Mouse (Mus musculus): ENCODE results near the gene Wdr24.
"Not testable (repeated sequence)": the region's sequence is repeated elsewhere in the genome, so short reads cannot be mapped to it uniquely, and the experiment has no call there.

Wdr24 gene

GRCm38 (mm10) chr17:25802825-25803517, 20.5 kb upstream of the Wdr24 start:
- ATAC-seq (ENCODE audit: insufficient number of reproducible peaks, low FRiP score, low TSS enrichment): no peak

GRCm38 (mm10) chr17:25806507-25806906, 16.9 kb upstream of the Wdr24 start:
- ATAC-seq (ENCODE audit: insufficient number of reproducible peaks, low FRiP score, low TSS enrichment): no peak

- ATAC-seq (ENCODE audit: insufficient number of reproducible peaks, low FRiP score, low TSS enrichment): not testable (repeated sequence)
Measured at GRCm38 (mm10) chr17:25807452-25807851, 16.0 kb upstream of the Wdr24 start.

GRCm38 (mm10) chr17:25808028-25808427, 15.4 kb upstream of the Wdr24 start:
- no peak for ATAC-seq (ENCODE audit: insufficient number of reproducible peaks, low FRiP score, low TSS enrichment)

- peak; percentile 78 for ATAC-seq (ENCODE audit: insufficient number of reproducible peaks, low FRiP score, low TSS enrichment)
Measured at GRCm38 (mm10) chr17:25808789-25809605, 14.4 kb upstream of the Wdr24 start, which contains the start of gene Fbxl16. TSS of gene Fbxl16 (plus strand) at chr17:25809085.

- ATAC-seq (ENCODE audit: insufficient number of reproducible peaks, low FRiP score, low TSS enrichment): peak; percentile 51
Measured at GRCm38 (mm10) chr17:25809606-25810340, 13.7 kb upstream of the Wdr24 start.

DNA sequence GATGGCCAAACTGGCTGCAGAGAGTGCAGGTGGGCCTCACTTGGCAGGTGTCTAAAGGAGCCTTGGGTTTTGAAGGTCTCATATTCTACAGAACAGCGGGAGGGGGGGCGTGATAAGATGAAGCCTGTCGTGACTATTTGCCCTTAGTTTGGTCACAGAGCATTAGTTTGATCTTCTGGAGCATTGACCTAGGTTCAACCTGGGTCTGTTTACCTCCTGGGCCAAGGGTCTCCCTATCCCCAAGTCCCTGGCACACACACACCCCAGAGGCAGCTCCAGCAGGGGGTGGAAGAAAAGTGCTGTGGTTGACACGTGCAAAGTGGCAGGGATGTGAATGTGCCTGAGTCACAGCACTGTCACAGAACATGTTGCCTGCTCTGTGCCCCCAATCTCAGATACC, 12.5 kb upstream of the Wdr24 start:
- ATAC-seq (ENCODE audit: insufficient number of reproducible peaks, low FRiP score, low TSS enrichment): no peak

GRCm38 (mm10) chr17:25813471-25813870, 10.0 kb upstream of the Wdr24 start:
- ATAC-seq (ENCODE audit: insufficient number of reproducible peaks, low FRiP score, low TSS enrichment): no peak

- ATAC-seq (ENCODE audit: insufficient number of reproducible peaks, low FRiP score, low TSS enrichment): no peak
Measured at GRCm38 (mm10) chr17:25817662-25818061, 5.8 kb upstream of the Wdr24 start.

- no peak for ATAC-seq (ENCODE audit: insufficient number of reproducible peaks, low FRiP score, low TSS enrichment)
Measured at GRCm38 (mm10) chr17:25818851-25819780, 4.3 kb upstream of the Wdr24 start.

GRCm38 (mm10) chr17:25824362-25825142, 1.1 kb downstream of the Wdr24 start:
- ATAC-seq (ENCODE audit: insufficient number of reproducible peaks, low FRiP score, low TSS enrichment): no peak

DNA sequence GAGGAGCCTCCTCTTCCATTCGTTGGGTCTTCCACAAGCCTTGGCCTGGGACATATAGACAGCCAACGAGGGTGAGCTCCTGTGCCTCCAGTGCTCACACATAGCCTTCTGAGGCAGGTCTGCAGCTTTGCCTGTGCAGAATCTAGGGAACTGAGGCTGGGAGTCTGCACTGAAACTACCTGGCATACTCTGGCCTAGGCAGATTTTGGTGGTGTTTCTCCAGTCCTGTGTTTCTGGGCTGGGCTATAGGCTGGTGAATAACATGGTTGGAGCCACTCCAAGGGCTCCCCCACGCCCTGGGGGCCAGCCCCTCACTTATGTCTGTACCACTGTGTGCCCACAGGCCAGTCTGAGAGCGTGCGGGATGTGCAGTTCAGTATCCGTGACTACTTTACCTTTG, 1.9 kb downstream of the Wdr24 start:
- ATAC-seq (ENCODE audit: insufficient number of reproducible peaks, low FRiP score, low TSS enrichment): no peak

- no peak for ATAC-seq (ENCODE audit: insufficient number of reproducible peaks, low FRiP score, low TSS enrichment)
Measured at GRCm38 (mm10) chr17:25825984-25826570, 2.6 kb downstream of the Wdr24 start.

GRCm38 (mm10) chr17:25827011-25827410, 3.6 kb downstream of the Wdr24 start:
- ATAC-seq (ENCODE audit: insufficient number of reproducible peaks, low FRiP score, low TSS enrichment): no peak

DNA sequence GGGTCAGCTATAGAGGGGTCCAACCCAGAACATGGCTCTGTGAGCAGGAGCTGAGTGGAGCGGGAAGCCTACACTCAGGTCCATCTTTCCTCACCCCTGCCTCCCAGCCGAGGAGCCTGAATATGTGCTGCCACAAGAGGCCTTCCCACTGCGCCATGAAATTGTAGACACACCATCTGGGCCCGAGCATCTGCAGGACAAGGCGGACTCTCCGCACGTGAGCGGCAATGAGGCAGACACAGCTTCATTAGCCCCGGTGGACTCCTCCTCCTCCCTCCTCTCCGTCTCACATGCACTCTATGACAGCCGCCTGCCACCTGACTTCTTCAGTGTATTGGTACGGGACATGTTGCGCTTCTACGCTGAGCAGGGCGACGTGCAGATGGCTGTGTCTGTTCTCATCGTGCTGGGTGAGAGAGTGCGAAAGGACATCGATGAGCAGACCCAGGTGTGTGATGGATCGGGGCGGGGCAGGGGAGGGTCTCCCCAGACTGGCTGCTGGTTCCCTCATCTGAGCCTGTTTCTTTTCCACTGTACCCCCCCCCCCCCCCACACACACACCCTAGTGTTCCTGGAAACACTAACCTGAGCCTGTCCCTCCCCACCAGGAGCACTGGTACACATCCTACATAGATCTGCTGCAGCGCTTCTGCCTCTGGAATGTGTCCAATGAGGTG, 4.3 kb downstream of the Wdr24 start:
- no peak for ATAC-seq (ENCODE audit: insufficient number of reproducible peaks, low FRiP score, low TSS enrichment)

DNA sequence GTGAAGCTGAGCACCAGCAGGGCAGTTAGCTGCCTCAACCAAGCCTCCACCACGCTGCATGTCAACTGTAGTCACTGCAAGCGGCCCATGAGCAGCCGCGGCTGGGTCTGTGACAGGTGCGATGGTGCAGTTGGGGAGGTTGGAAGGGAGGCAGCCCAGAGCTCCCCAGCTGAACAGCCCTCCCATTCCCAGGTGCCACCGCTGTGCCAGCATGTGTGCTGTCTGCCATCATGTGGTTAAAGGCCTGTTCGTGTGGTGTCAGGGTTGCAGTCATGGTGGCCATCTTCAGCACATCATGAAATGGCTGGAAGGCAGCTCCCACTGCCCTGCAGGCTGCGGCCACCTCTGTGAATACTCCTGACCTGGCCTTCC, 4.8 kb downstream of the Wdr24 start:
- ATAC-seq (ENCODE audit: insufficient number of reproducible peaks, low FRiP score, low TSS enrichment): no peak

GRCm38 (mm10) chr17:25828712-25829557, 5.5 kb downstream of the Wdr24 start, which contains the start of gene Jmjd8:
TSS of gene Jmjd8 (plus strand) at chr17:25828867.
- ATAC-seq (ENCODE audit: insufficient number of reproducible peaks, low FRiP score, low TSS enrichment): peak; percentile 27; the same call in 1 of the 2 replicates

All from cerebellum, adult (tissue).